8 mouse cellular contexts compared by ENCODE assay signal in the genomic region with DNA sequence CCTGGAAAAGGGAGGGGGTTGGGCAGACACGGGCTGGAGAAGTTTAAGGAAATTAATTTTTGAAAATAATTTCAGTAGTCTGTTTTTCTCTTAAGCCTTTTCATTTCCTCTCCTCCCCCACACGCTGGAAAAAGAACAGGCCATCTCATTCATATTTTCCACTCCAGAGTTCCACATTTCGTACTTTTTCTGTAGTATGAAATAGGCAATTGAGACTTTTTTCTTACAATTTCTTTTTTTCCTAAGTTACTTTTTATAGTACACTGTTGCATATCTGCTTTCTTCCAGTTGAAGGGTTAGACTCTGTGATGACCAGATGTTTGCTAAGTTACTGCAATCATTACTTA. TPM values are rescaled to one million over a fixed set of nuclear protein-coding genes. Genes with fewer than 3 reads are reported as not detected.
DNase-seq lines count a peak whose midpoint lies in the region; ATAC-seq and TF ChIP-seq lines count a peak whose summit lies in the region.

No protein-coding gene starts in this region.

- H3K27me3 ChIP-seq in cerebellum, adult 2 months (ENCODE audit: control insufficient read depth, insufficient read depth, low read length): no peaks in the 10 kb centered on the region
- H3K27me3 ChIP-seq in spleen, adult 2 months (ENCODE audit: control insufficient read depth, insufficient read depth, low read length): no peaks in the 10 kb centered on the region
- H3K27me3 ChIP-seq in limb, embryonic 14.5 days (ENCODE audit: control insufficient read depth, insufficient read depth, low read length): no peaks in the 10 kb centered on the region
- H3K27me3 ChIP-seq in stomach, embryonic 14.5 days (ENCODE audit: control insufficient read depth, insufficient read depth, low read length): no peaks in the 10 kb centered on the region

- DNase-seq in cerebellum, adult 2 months: no peak
- DNase-seq in cerebellum, adult 18-20 months: no peak
- DNase-seq in spleen, adult 2 months (ENCODE audit: low read depth in 1 of 2, low spot score in 2 of 2): peak in 1 of 2 experiments; percentile 19
- DNase-seq in spleen, adult 12 weeks (ENCODE audit: low spot score): no peak
- no peak for DNase-seq in limb, embryonic 14.5 days (ENCODE audit: low spot score)
- no peak for DNase-seq in gastrocnemius, postnatal 4 days (ENCODE audit: low spot score in 2 of 2)
- no peak for DNase-seq in embryo, embryonic 9.5 days (ENCODE audit: extremely low spot score)

- under 1% methylated on average over 3 of the region's 3 CpGs for WGBS in cerebellum, adult 2 months
- WGBS in spleen, adult 2 months: 0% methylated on average over 3 of the region's 3 CpGs
- 5% methylated on average over 3 of the region's 3 CpGs for WGBS in limb, embryonic 14.5 days
- 0% methylated on average over 3 of the region's 3 CpGs for WGBS in stomach, embryonic 14.5 days

- no peaks in the 10 kb centered on the region for H3K4me1 ChIP-seq in cerebellum, adult 2 months (ENCODE audit: control insufficient read depth, insufficient read depth, low read length)
- H3K4me1 ChIP-seq in spleen, adult 2 months (ENCODE audit: control insufficient read depth, insufficient read depth, insufficient read length): 0 out of 2 replicates have a peak, but pooled peaks cover 2% of the 10 kb centered on the region
- peaks cover 16% of the 10 kb centered on the region for H3K4me1 ChIP-seq in limb, embryonic 14.5 days (ENCODE audit: control insufficient read depth, insufficient read depth, low read length)
- peaks cover 13% of the 10 kb centered on the region for H3K4me1 ChIP-seq in stomach, embryonic 14.5 days (ENCODE audit: control insufficient read depth, insufficient read depth, low read length)

- H3K4me3 ChIP-seq in cerebellum, adult 2 months (replicated peaks; ENCODE audit: insufficient read depth, low read depth, low read length): peak overlapping the region; percentile 99
- H3K4me3 ChIP-seq in spleen, adult 2 months (ENCODE audit: extremely low read depth, insufficient read depth, insufficient read length): peak overlapping the region; percentile 77
- H3K4me3 ChIP-seq in limb, embryonic 14.5 days (replicated peaks; ENCODE audit: low read length): peak overlapping the region; percentile 99
- peak overlapping the region; percentile 99 for H3K4me3 ChIP-seq in stomach, embryonic 14.5 days (ENCODE audit: low read depth, low read length)

- no peak for TF ChIP-seq POLR2A in cerebellum, adult 2 months (IDR thresholded peaks at IDR 0.05; ENCODE audit: borderline replicate concordance, insufficient read depth, low read length)
- no peak for TF ChIP-seq POLR2A in spleen, adult 2 months (IDR thresholded peaks at IDR 0.05; ENCODE audit: low read depth, low read length)
- no peak for TF ChIP-seq POLR2A in limb, embryonic 14.5 days (IDR thresholded peaks at IDR 0.05; ENCODE audit: borderline replicate concordance, extremely low read depth, insufficient read depth, insufficient read length)

- peak overlapping the region; percentile 67; the same call in 1 of the 2 replicates for H3K27ac ChIP-seq in cerebellum, adult 2 months (ENCODE audit: insufficient read depth, low read length)
- H3K27ac ChIP-seq in spleen, adult 2 months (ENCODE audit: insufficient read depth, low read length): peak overlapping the region; percentile 94
- H3K27ac ChIP-seq in limb, embryonic 14.5 days (replicated peaks; ENCODE audit: low read depth, low read length): peak overlapping the region; percentile 99
- peak overlapping the region; percentile 99; the same call in 1 of the 2 replicates for H3K27ac ChIP-seq in stomach, embryonic 14.5 days (ENCODE audit: low read length)

- H3K9ac ChIP-seq in limb, embryonic 14.5 days (ENCODE audit: low read depth, low read length, severe bottlenecking): peak overlapping the region; percentile 99
- peak overlapping the region; percentile 96 for H3K9ac ChIP-seq in stomach, embryonic 14.5 days (replicated peaks; ENCODE audit: low read depth, low read length)

- TF ChIP-seq CTCF in cerebellum, adult 2 months (IDR thresholded peaks at IDR 0.05; ENCODE audit: borderline replicate concordance, insufficient read depth, low read depth, low read length): no peak
- TF ChIP-seq CTCF in spleen, adult 2 months (IDR thresholded peaks at IDR 0.05; ENCODE audit: extremely low read depth, insufficient read depth, insufficient read length, insufficient replicate concordance): no peak

- H3K9me3 ChIP-seq in limb, embryonic 14.5 days (ENCODE audit: control insufficient read depth, low read length): no peaks in the 10 kb centered on the region
- H3K9me3 ChIP-seq in stomach, embryonic 14.5 days (ENCODE audit: control insufficient read depth, low read depth, low read length): no peaks in the 10 kb centered on the region

- no peaks in the 10 kb centered on the region for H3K36me3 ChIP-seq in spleen, adult 2 months (ENCODE audit: control insufficient read depth, insufficient read depth, low read length)
- H3K36me3 ChIP-seq in limb, embryonic 14.5 days (ENCODE audit: control insufficient read depth, insufficient read depth, low read length): no peaks in the 10 kb centered on the region
- no peaks in the 10 kb centered on the region for H3K36me3 ChIP-seq in stomach, embryonic 14.5 days (ENCODE audit: control insufficient read depth, insufficient read depth, low read length)

- peak overlapping the region; percentile 46 for H3K4me2 ChIP-seq in limb, embryonic 14.5 days (replicated peaks; ENCODE audit: low read depth, low read length, severe bottlenecking)
- H3K4me2 ChIP-seq in stomach, embryonic 14.5 days (replicated peaks; ENCODE audit: low read depth, low read length): peak overlapping the region; percentile 56

- no peak for ATAC-seq in limb, embryonic 14.5 days (ENCODE audit: low FRiP score, low read depth)
- ATAC-seq in stomach, embryonic 14.5 days (ENCODE audit: insufficient number of reproducible peaks, insufficient read depth, low FRiP score, low read depth): no peak

RNA-seq across cellular contexts. Expression of a gene that starts 1.2 kb away (rescaled TPM):
- 225 and 240 TPM in 2 replicates for polyA plus RNA-seq in cerebellum, adult 2 months (2012; rRNA removed)
- 4.3 and 5.1 TPM in 2 replicates for polyA plus RNA-seq in spleen, adult 2 months (2012; rRNA removed)
- 93.2 and 129 TPM in 2 replicates for polyA plus RNA-seq in limb, embryonic 14.5 days (2012; rRNA removed)
- polyA plus RNA-seq in limb, embryonic 14.5 days (2014; fragmentation: Nextera tagmentation; extraction: Ambion mirVana): 288 and 295 TPM in 2 replicates
- polyA plus RNA-seq in stomach, embryonic 14.5 days (2014; fragmentation: Nextera tagmentation; extraction: Ambion mirVana): 288 and 302 TPM in 2 replicates
- total RNA-seq in gastrocnemius, postnatal 4 days (2021): 100 to 1,000 TPM; 157 to 170 TPM

Comparison
In these comparisons a context has a peak if more than half of its experiments do, and no peak if none do; other contexts are left out.
1. RNA of a gene that starts 1.2 kb away (polyA plus RNA-seq): 93.2 to 295 TPM in limb, embryonic 14.5 days, 288 to 302 TPM in stomach, embryonic 14.5 days and 225 to 240 TPM in cerebellum, adult 2 months; 4.3 to 5.1 TPM in spleen, adult 2 months; every median in the first group is over 10 times any median in the second.
2. Peak in every context shown above with its lines, with median percentiles within 50 percentile points of each other: H3K27ac ChIP-seq and H3K4me3 ChIP-seq.